Mouse (Mus musculus) activated CD4-positive, CD25-positive, alpha-beta regulatory T cell, adult 4 months (primary cell): ENCODE data around the gene Paqr7. TPM values are rescaled to one million over a fixed set of nuclear protein-coding genes. Genes with fewer than 3 reads are reported as not detected.

ENCODE experiments used
- ATAC-seq: one replicate; pipeline ENCODE4 v1.8.0; 2017
- polyA plus RNA-seq, 2 experiments: library from polyadenylated mRNA; unstranded; fragments of 100-300 nt; shearing (Covaris generic); gene quantifications; one replicate each; pipeline ENCODE4 v1.2.1; 2017

Gene Paqr7
- polyA plus RNA-seq, 2 experiments from 2014 or later, result 23.9 to 27.1 TPM

DNA sequence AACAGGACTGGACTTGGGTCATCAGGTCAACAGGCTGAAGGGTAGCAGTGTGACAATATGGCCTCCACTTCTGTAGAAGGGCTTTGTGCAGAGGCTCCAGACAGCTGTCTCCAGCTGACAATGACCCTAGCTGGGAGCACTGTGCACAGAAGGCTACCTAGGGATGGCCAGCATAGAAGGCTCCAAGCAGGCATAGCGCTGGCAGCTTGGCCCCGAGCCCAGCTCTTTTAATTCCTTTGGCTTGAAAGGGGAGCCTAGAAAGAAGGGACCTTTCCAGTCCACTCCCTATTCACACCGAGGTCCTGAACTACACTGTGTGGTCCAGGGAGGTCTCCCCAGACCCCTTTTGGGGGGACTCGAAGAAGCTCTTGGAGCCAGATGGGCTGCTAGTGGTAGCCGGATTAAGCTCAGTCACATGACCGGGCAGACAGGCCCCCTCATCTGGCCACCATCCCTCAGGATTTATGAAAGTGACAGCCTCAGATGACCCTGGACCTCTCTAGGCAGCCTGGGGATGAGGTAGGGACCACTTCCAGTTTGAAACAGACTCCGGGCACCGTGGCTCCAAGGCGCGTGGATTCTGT, 42.6 kb downstream of the Paqr7 start:
- no peak for ATAC-seq

- no peak for ATAC-seq
These were observed 46.2 kb downstream of the Paqr7 start for GRCm38 (mm10) chr4:134542726-134543125.

GRCm38 (mm10) chr4:134543261-134543660, 46.8 kb downstream of the Paqr7 start:
- peak; percentile 87 for ATAC-seq

DNA sequence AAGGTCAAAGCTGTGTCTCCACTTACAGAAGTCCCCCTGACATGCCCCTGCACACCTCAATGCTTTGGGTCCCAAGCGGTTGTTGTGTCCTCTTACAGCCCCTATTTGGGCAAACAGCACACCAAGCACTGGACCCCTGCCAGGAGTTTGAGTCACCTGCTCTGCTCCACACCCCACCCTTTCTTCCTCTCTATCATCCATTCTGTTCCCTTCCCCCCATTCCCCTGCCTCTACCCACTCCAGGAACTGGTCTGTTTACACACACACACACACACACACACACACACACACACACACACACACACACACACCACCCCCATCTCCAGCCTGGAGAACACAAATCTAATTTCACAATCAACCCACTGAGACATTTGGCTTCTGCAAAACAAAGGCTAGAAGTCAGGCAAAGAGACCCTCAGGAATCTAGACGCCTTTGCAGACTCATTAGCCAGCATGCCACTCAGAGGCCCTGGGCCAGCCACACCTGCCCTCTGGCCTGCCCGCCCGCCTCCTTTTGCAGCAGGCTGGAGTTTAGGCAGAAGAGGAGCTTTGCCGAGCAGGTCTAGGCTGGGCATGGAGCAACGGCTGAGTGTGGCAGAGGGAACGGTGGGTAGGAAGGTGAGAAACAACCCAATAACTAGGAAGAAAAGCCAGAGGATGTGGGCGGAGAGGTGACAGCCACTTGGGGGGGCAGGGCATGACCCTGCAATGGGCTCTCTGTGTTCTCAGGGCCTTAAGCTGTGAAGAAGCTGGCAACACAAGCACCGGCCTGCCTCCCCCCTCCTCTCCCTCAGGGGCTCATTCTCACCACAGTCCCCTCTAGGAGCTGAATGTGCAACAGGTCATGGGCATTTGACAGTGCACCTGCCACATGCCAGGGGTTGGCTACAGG, 50.6 kb downstream of the Paqr7 start:
- ATAC-seq, result no peak

DNA sequence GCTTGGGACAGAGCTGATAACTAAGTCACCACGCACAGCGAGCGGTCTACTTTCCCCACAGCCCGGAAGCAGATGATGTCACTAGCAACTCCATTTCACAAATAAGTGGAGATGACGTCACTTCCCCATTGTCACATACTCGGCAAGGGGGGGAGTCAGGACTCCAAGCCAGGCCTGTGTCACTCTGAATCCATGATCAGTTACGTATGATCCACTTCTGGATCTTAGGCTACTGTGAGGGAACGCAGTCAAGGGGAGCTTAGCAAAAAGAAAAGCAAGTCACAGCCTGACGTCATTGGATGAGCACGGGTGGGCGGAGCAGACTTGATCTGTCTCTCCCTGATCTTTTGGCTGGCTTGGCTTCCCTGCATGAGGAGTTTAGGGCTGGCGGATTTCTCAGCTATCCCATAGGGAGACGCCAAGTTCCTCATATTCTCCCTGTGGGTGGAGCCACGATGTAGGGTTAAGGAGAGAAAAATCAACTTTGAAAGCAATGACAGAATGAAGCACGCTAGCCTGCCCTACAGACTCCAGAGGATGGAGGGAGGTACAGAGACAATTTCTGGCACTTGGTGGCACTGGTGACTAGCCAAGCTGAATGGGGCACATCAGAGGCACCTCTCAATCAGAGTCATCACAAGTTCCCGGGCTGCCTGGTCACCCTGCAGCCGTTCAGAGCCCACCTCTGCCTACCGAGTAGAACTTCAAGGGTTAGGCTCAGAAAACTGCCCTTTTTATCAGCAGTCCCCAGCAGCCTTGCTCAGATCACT, 51.9 kb downstream of the Paqr7 start:
- ATAC-seq, result no peak

GRCm38 (mm10) chr4:134549899-134550298, 53.4 kb downstream of the Paqr7 start:
- ATAC-seq, result no peak

DNA sequence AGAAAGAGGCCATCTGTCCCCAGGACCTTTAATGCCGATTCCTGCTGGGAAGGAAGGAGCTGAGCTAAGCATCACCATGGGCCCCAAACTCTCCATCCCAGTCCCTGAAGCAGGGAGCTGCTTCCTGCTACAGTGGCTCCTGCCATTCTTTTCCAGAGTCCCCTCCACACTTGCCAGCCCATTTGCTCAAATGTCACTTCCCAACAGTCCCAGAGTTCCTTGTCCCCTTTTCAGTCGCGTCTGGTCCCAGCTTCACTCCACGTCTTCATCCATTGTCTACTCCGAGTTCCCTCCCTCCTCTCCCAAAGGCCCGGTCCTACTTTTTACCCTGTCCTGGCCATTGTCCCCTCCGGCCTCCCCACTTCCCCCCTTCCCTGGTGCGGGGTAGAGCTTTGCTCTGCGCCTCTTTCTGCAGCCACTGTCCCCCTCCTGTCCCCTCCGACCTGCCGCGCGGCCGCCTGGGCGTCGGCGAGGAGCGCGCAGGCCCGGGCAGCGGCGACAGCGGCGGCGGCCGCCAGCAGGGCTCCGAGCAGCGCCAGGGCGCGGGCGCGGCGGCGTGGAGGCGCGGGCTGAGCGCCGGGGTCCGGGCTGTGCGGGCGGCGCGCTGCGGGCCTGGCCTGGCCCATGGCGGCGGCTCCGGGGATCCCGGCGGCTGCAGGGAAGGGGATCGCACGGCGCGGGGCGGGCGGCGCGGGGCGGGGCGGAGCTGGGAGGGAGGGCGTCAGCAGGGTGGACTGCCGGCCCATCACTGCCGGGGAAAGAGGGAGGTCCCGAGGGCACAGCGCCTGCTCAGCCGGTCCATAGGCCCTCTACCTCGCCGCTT, 55.2 kb downstream of the Paqr7 start, which contains the start of gene Selenon:
TSS of gene Selenon (minus strand) at position 673 of the 823 bp plus-strand sequence.
- ATAC-seq, result no peak

- no peak for ATAC-seq
These were observed 57.1 kb downstream of the Paqr7 start for GRCm38 (mm10) chr4:134553631-134554030.

DNA sequence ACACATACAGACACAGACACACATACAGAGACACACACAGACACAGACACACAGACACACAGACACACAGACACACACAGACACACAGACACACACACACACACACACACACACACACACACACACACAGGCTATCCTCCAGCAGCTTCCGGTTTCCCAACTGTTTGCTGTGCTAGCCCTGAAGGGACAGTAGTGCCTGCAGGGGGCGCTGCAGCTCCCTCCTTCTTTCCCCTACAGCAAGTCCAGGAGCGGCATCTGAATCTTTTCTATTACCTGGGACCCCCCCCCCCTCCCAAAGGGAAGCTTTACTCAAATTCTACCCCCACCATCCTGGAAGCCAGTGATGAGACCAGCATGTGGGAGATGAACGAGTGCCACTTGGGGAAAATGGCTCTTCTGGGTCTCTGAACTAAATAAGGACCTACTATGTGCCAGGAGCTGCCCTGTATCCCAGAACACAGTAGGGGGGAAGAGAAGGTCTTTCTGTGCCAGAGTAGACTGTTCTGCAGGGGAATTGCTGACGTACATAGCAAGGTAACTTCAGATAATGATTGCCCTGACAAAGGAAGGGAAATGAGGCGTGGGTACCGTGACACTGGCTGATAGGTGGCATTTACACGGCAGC, 59.6 kb downstream of the Paqr7 start:
- ATAC-seq, result no peak

DNA sequence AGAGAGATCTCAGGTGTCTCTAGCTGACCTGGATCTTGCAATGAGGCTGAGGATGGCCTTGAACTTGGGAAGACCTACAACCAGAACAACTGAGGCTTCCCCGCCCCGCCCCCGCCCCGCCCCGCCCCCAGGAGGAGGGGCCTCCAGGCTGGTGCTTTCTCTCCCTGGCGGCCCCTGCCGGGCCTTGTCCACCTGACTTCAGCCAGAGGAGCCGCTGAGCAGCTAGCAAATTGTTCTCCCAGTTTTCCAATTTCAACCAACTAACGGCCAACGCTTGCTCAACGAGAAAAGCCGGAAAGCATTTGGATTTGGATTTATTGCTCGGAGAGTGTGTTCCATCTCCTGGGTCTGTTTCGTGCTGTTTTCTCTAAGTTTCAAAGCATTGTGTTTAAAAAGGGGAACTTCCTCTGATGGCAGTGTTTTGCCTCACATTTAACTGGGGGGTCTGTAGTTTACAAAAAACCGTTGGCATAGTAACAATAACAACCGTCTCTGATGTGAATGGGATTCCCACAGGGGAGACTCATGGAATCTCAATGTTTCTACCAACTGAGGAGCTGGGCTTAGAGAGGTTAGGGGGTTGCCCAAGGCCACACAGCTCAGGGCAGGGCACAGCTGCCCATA, 61.2 kb downstream of the Paqr7 start:
- ATAC-seq, result no peak

- ATAC-seq, result no peak
These were observed 62.1 kb downstream of the Paqr7 start for GRCm38 (mm10) chr4:134558570-134559113.

GRCm38 (mm10) chr4:134559154-134559553, 62.7 kb downstream of the Paqr7 start:
- ATAC-seq, result no peak

Other genes starting within 250 kb of the Paqr7 start
- gene Gm30191, start 249.8 kb upstream of the Paqr7 start, polyA plus RNA-seq, result not detected
- not detected for gene Grrp1, start 242.6 kb upstream of the Paqr7 start, polyA plus RNA-seq
- gene Pdik1l, start 208.8 kb upstream of the Paqr7 start, polyA plus RNA-seq, result 10 to 100 TPM; 17.2 to 19.1 TPM
- gene Trim63, start 181.6 kb upstream of the Paqr7 start, polyA plus RNA-seq, result not detected
- under 1 TPM; 0.24 to 0.85 TPM for gene Slc30a2, start 153.5 kb upstream of the Paqr7 start, polyA plus RNA-seq
- 1 to 10 TPM in 1 of 2 experiments, under 1 TPM in 1; 0.16 to 1.4 TPM for gene Extl1, start 112.8 kb upstream of the Paqr7 start, polyA plus RNA-seq
- gene Pafah2, start 100.4 kb upstream of the Paqr7 start, polyA plus RNA-seq, result under 1 TPM; 0.70 to 0.90 TPM
- gene Stmn1, start 28.4 kb upstream of the Paqr7 start, polyA plus RNA-seq, result 100 to 1,000 TPM; 262 to 341 TPM
- 1 to 10 TPM in 1 of 2 experiments, under 1 TPM in 1; 0.70 to 3.2 TPM for gene Aunip, start 14.3 kb downstream of the Paqr7 start, polyA plus RNA-seq
- gene Mtfr1l, start 38.7 kb downstream of the Paqr7 start, polyA plus RNA-seq, result 10 to 100 TPM; 86.0 to 87.7 TPM
- under 1 TPM in 1 of 2 experiments, not detected in 1; 0.48 TPM for gene Selenon, start 55.5 kb downstream of the Paqr7 start, polyA plus RNA-seq
- 1 to 10 TPM; 1.0 to 1.9 TPM for gene Man1c1, start 207.6 kb downstream of the Paqr7 start, polyA plus RNA-seq